ENCODE assay signal across 22 mouse cellular contexts in the genomic region with DNA sequence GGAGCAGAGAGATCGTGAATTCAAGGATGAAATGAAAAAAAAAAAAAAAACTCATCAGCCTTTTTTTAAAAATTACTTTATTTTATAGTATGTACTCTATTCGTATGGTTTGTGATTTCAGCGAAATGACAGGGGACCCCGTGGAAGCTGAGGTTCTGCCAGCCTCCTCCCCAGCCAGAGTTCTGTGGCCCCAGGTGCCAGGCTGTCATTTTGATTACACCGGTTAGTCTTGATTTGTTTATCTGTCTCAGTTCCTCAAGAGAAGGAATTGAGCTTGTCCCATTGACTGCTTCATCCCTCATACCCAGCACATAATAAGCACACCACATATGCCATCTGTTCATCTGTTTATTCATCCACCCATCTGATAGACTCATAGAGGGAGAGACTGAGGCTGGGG. TPM values are rescaled to one million over a fixed set of nuclear protein-coding genes. Genes with fewer than 3 reads are reported as not detected.
"Had no signal": no experiment of that assay in that cellular context is flagged by ENCODE, and none has a peak within 500 bp of the region (broad histone marks: within the 10 kb centered on the region; RNA-seq: fewer than 3 reads in every experiment).

No protein-coding gene starts in this region.

- DNase-seq: kidney, adult 2 months; kidney, postnatal 36 days; layer of hippocampus, postnatal 36 days; liver; lung, adult 18-20 months; lung, postnatal 10 days; lung, postnatal 36 days; right cerebral cortex, postnatal 25 days; spleen, adult 18-20 months; thymus, postnatal 25 days had no signal

- H3K4me1 ChIP-seq: liver, embryonic 15.5 days had no signal

- H3K27me3 ChIP-seq: limb, embryonic 13.5 days; liver, embryonic 15.5 days; lung, embryonic 15.5 days; stomach, embryonic 15.5 days had no signal

- H3K36me3 ChIP-seq: limb, embryonic 10.5 days; limb, embryonic 13.5 days; liver, embryonic 12.5 days; liver, embryonic 15.5 days; lung, embryonic 15.5 days; midbrain, embryonic 10.5 days; stomach, embryonic 15.5 days had no signal

- H3K4me2 ChIP-seq: limb, embryonic 13.5 days; liver, embryonic 12.5 days; liver, embryonic 15.5 days; lung, embryonic 15.5 days; stomach, embryonic 15.5 days had no signal

- H3K27ac ChIP-seq: kidney, postnatal 0 days; limb, embryonic 10.5 days; limb, embryonic 13.5 days; liver, embryonic 12.5 days; liver, embryonic 15.5 days; lung, embryonic 15.5 days; midbrain, embryonic 10.5 days; stomach, embryonic 15.5 days had no signal

- H3K9me3 ChIP-seq: limb, embryonic 10.5 days; limb, embryonic 13.5 days; liver, embryonic 12.5 days; liver, embryonic 15.5 days; lung, embryonic 15.5 days; midbrain, embryonic 10.5 days; stomach, embryonic 15.5 days had no signal

- H3K4me3 ChIP-seq: limb, embryonic 10.5 days; limb, embryonic 13.5 days; liver, embryonic 12.5 days; liver, embryonic 15.5 days; lung, embryonic 15.5 days; megakaryocyte, embryonic 14.5 days; midbrain, embryonic 10.5 days; stomach, embryonic 15.5 days had no signal

- ATAC-seq: intestine, postnatal 0 days; liver, embryonic 12.5 days; midbrain, embryonic 16.5 days had no signal

- H3K9ac ChIP-seq: limb, embryonic 13.5 days; liver, embryonic 12.5 days; liver, embryonic 15.5 days; lung, embryonic 15.5 days; stomach, embryonic 15.5 days had no signal

RNA-seq across cellular contexts. Expression of gene Wnt9b, which starts 30.2 kb away (rescaled TPM):
- polyA plus RNA-seq: liver, embryonic 12.5 days; stomach, embryonic 15.5 days had no signal

RNA-seq across cellular contexts. Expression of gene Wnt3, which starts 54.5 kb away (rescaled TPM):
- polyA plus RNA-seq: kidney, adult 2 months; kidney, embryonic 14.5 days; liver, embryonic 15.5 days had no signal
